Mouse (Mus musculus): ENCODE measurements around the gene Col9a1. TPM values are rescaled to one million over a fixed set of nuclear protein-coding genes. Genes with fewer than 3 reads are reported as not detected.
A peak's percentile ranks its signal among the peaks of the same experiment; 100 is the strongest.

Gene Col9a1
- polyA plus RNA-seq, 1 experiment from 2014 or later: 2.9 TPM

GRCm38 (mm10) chr1:24195070-24195840 lies 17.8 kb downstream of the Col9a1 start:
- WGBS: 25% methylated on average over 12 of the region's 12 CpGs
- Histone ChIP-seq H3K4me3 (ENCODE audit: low read depth, low read length) (peak overlapping the region; percentile 8; the same call in 1 of the 2 replicates), H3K9ac (ENCODE audit: low read length) (no peak overlapping the region), H3K4me2 (ENCODE audit: low read length) (peak overlapping the region; percentile 32), H3K4me1 (replicated peaks; ENCODE audit: control insufficient read depth, insufficient read depth, low read length) (peaks cover 2% of the 10 kb centered on the region; the same call in 1 of the 2 replicates), H3K27ac (ENCODE audit: low read depth) (no peak overlapping the region), H3K9me3 (ENCODE audit: control insufficient read depth, low read length) (no peaks in the 10 kb centered on the region), H3K36me3 (ENCODE audit: control insufficient read depth, insufficient read depth, low read length) (no peaks in the 10 kb centered on the region), H3K27me3 (replicated peaks; ENCODE audit: control insufficient read depth, insufficient read depth, low read length) (no peaks in the 10 kb centered on the region)
- no peak for ATAC-seq (replicated peaks; ENCODE audit: low FRiP score, low TSS enrichment, low read depth)
- DNase-seq (ENCODE audit: low spot score): no peak

- Histone ChIP-seq H3K27ac (ENCODE audit: low read depth) (no peak overlapping the region), H3K36me3 (ENCODE audit: control insufficient read depth, insufficient read depth, low read length) (no peaks in the 10 kb centered on the region), H3K4me2 (ENCODE audit: low read length) (peak overlapping the region; percentile 32), H3K27me3 (replicated peaks; ENCODE audit: control insufficient read depth, insufficient read depth, low read length) (no peaks in the 10 kb centered on the region), H3K9ac (ENCODE audit: low read length) (no peak overlapping the region), H3K4me3 (ENCODE audit: low read depth, low read length) (no peak overlapping the region), H3K4me1 (replicated peaks; ENCODE audit: control insufficient read depth, insufficient read depth, low read length) (peaks cover 2% of the 10 kb centered on the region; the same call in 1 of the 2 replicates), H3K9me3 (ENCODE audit: control insufficient read depth, low read length) (no peaks in the 10 kb centered on the region)
- DNase-seq (ENCODE audit: low spot score): no peak
- 13% methylated on average over 3 of the region's 3 CpGs for WGBS
- ATAC-seq (replicated peaks; ENCODE audit: low FRiP score, low TSS enrichment, low read depth): no peak
Measured at GRCm38 (mm10) chr1:24195951-24196517, 18.6 kb downstream of the Col9a1 start.

DNA sequence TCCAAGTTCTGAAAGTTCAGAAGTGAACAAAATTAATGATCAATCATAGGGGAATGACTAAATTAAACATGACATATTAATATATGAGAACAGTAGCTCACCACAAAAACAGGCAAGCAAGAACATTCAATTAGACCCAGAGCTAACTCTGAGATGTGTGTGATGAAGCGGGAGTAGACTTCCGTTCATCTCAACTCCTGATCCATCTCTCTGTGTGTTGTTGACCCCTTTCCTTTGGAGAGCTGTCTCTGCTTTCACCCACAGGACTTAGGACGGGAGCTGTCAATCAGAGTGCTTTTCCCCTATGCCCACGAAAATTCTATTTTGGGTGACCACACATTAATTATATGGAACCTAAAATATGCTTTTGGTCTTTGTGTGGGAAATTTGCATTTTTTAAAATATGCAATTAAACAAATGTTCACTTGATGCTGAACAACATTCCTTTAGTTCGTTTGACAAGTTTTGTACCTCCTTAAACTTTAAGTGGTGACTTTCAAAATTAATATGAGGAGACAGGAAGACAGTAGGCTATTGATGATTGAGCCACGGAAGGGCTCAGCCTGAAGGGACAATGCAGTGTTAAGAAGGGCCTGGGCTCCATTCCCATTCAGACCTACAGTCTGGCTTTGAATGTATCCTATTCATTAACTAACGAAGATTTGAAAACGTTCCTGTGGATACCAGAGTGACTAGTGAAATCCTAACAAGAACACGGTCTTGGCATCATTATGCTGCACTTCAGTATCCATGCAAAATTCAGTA lies 34.4 kb downstream of the Col9a1 start:
- no peak overlapping the region for H3K4me2 ChIP-seq (ENCODE audit: low read length)
- H3K27ac ChIP-seq (ENCODE audit: low read depth): no peak overlapping the region
- no peak overlapping the region for H3K9ac ChIP-seq (ENCODE audit: low read length)
- no peaks in the 10 kb centered on the region for H3K4me1 ChIP-seq (replicated peaks; ENCODE audit: control insufficient read depth, insufficient read depth, low read length)
- H3K36me3 ChIP-seq (ENCODE audit: control insufficient read depth, insufficient read depth, low read length): no peaks in the 10 kb centered on the region
- DNase-seq (ENCODE audit: low spot score) (no peak), ATAC-seq (replicated peaks; ENCODE audit: low FRiP score, low TSS enrichment, low read depth) (no peak)
- H3K4me3 ChIP-seq (ENCODE audit: low read depth, low read length): no peak overlapping the region
- WGBS: 77% methylated on average over 9 of the region's 9 CpGs
- H3K9me3 ChIP-seq (ENCODE audit: control insufficient read depth, low read length): no peaks in the 10 kb centered on the region
- no peaks in the 10 kb centered on the region for H3K27me3 ChIP-seq (replicated peaks; ENCODE audit: control insufficient read depth, insufficient read depth, low read length)

DNA sequence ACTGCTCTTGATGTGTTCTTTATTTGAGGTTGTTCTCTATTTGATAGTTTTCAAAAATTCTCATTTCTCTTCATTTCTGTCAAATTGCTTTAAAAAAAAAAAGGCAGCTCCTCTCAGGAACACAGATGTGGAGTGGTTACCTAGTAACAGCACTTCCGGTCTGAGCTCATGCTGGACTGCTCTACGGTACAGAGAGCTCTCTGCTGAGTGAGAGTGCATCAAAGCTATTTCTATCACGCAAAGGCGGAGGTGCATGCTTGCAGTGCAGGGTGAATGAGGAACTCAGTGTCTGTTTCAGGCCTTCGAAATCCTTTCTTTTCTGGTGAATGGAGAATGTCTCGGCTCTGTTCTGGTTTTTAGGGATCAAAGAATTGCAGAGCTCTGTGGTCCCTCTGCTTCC lies 41.6 kb downstream of the Col9a1 start:
- ATAC-seq (replicated peaks; ENCODE audit: low FRiP score, low TSS enrichment, low read depth) (no peak), DNase-seq (ENCODE audit: low spot score) (no peak)
- no peaks in the 10 kb centered on the region for H3K4me1 ChIP-seq (replicated peaks; ENCODE audit: control insufficient read depth, insufficient read depth, low read length)
- no peak overlapping the region for H3K4me2 ChIP-seq (ENCODE audit: low read length)
- no peaks in the 10 kb centered on the region for H3K9me3 ChIP-seq (ENCODE audit: control insufficient read depth, low read length)
- no peak overlapping the region for H3K9ac ChIP-seq (ENCODE audit: low read length)
- H3K36me3 ChIP-seq (ENCODE audit: control insufficient read depth, insufficient read depth, low read length): no peaks in the 10 kb centered on the region
- no peak overlapping the region for H3K4me3 ChIP-seq (ENCODE audit: low read depth, low read length)
- 45% methylated on average over 6 of the region's 6 CpGs for WGBS
- no peaks in the 10 kb centered on the region for H3K27me3 ChIP-seq (replicated peaks; ENCODE audit: control insufficient read depth, insufficient read depth, low read length)
- H3K27ac ChIP-seq (ENCODE audit: low read depth): no peak overlapping the region

DNA sequence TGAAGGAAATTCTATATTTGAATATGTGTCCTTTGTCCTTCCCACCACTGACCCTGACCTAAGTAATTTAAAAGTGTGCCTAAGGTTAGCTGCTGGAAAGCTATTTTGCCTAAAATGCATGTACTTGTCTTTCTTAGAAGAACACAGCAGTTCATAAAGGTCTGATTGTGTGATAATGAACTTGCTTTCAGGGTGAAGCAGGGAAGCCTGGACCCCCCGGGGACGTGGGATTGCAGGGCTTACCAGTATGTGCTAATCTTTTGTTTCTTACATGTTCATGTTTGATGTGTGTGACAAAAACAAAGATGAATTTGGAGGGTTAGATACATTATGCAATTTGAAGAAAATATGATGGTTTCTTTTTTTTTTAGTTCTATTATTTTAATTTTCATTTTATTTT lies 44.8 kb downstream of the Col9a1 start:
- Histone ChIP-seq H3K9me3 (ENCODE audit: control insufficient read depth, low read length) (no peaks in the 10 kb centered on the region), H3K27ac (ENCODE audit: low read depth) (no peak overlapping the region), H3K4me1 (replicated peaks; ENCODE audit: control insufficient read depth, insufficient read depth, low read length) (no peaks in the 10 kb centered on the region; the same call in 1 of the 2 replicates), H3K27me3 (replicated peaks; ENCODE audit: control insufficient read depth, insufficient read depth, low read length) (no peaks in the 10 kb centered on the region), H3K9ac (ENCODE audit: low read length) (no peak overlapping the region), H3K4me3 (ENCODE audit: low read depth, low read length) (no peak overlapping the region), H3K36me3 (ENCODE audit: control insufficient read depth, insufficient read depth, low read length) (no peaks in the 10 kb centered on the region), H3K4me2 (ENCODE audit: low read length) (no peak overlapping the region)
- ATAC-seq (replicated peaks; ENCODE audit: low FRiP score, low TSS enrichment, low read depth) (no peak), DNase-seq (ENCODE audit: low spot score) (no peak)
- WGBS: 85% methylated on average over 2 of the region's 2 CpGs

GRCm38 (mm10) chr1:24222981-24223612 lies 45.7 kb downstream of the Col9a1 start:
- ATAC-seq (replicated peaks; ENCODE audit: low FRiP score, low TSS enrichment, low read depth) (no peak), DNase-seq (ENCODE audit: low spot score) (no peak)
- no peak overlapping the region for H3K9ac ChIP-seq (ENCODE audit: low read length)
- no peaks in the 10 kb centered on the region; the same call in 1 of the 2 replicates for H3K4me1 ChIP-seq (replicated peaks; ENCODE audit: control insufficient read depth, insufficient read depth, low read length)
- 89% methylated on average over 8 of the region's 8 CpGs for WGBS
- H3K27me3 ChIP-seq (replicated peaks; ENCODE audit: control insufficient read depth, insufficient read depth, low read length): no peaks in the 10 kb centered on the region
- H3K9me3 ChIP-seq (ENCODE audit: control insufficient read depth, low read length): no peaks in the 10 kb centered on the region
- H3K4me3 ChIP-seq (ENCODE audit: low read depth, low read length): no peak overlapping the region
- H3K27ac ChIP-seq (ENCODE audit: low read depth): no peak overlapping the region
- no peaks in the 10 kb centered on the region for H3K36me3 ChIP-seq (ENCODE audit: control insufficient read depth, insufficient read depth, low read length)
- H3K4me2 ChIP-seq (ENCODE audit: low read length): no peak overlapping the region

DNA sequence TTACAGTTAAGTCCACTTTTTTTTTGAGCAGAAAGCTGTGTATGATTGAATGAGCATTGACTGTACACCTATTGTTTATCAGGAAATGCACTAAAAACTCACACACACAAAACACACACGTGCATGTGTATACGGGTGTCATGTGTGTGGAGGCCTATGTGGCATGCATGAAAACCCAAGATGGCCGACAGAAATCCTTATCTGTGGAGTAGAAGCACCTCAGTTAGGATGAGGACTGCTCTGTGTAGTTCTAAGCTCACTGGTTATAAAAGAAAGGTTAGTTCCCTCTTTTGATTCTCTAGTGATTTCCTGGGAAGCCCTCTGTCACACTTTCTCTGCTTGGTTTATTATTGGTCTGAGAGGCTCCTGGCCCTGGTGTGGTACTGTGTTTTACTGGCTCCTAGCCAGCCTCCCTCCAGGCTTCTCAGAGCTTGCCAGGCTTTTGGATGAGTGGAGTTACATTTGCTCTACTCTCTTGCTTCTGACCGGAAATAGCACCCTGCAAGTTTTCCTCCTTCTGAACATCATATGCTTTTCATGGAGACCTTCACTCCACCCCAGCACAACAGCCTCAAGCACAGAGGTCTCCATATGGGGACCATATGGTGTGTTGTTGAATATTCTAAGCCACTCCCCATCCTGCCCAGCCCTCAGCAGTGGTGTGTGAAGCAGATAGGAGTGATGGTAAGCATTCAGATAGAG lies 48.6 kb downstream of the Col9a1 start:
- no peaks in the 10 kb centered on the region for H3K9me3 ChIP-seq (ENCODE audit: control insufficient read depth, low read length)
- no peak overlapping the region for H3K9ac ChIP-seq (ENCODE audit: low read length)
- H3K4me1 ChIP-seq (replicated peaks; ENCODE audit: control insufficient read depth, insufficient read depth, low read length): no peaks in the 10 kb centered on the region; the same call in 1 of the 2 replicates
- ATAC-seq (replicated peaks; ENCODE audit: low FRiP score, low TSS enrichment, low read depth): no peak
- H3K4me3 ChIP-seq (ENCODE audit: low read depth, low read length): no peak overlapping the region
- DNase-seq (ENCODE audit: low spot score): no peak
- H3K27ac ChIP-seq (ENCODE audit: low read depth): no peak overlapping the region
- H3K36me3 ChIP-seq (ENCODE audit: control insufficient read depth, insufficient read depth, low read length): no peaks in the 10 kb centered on the region
- H3K4me2 ChIP-seq (ENCODE audit: low read length): no peak overlapping the region
- 76% methylated on average over 4 of the region's 4 CpGs for WGBS
- H3K27me3 ChIP-seq (replicated peaks; ENCODE audit: control insufficient read depth, insufficient read depth, low read length): no peaks in the 10 kb centered on the region
